Mouse (Mus musculus) liver, embryonic 15.5 days (tissue): ENCODE data around the gene Sec1. TPM values are rescaled to one million over a fixed set of nuclear protein-coding genes. Genes with fewer than 3 reads are reported as not detected.

ENCODE experiments used
- ATAC-seq: fragments of 200-750 bp; cut with Nextera tagmentation; 2 replicates; pipeline ENCODE4 v1.8.0; 2017; ENCODE audit warnings: moderate number of reproducible peaks, mild to moderate bottlenecking, moderate library complexity; ENCODE audit not compliant: insufficient read depth
- H3K27ac ChIP-seq: fragments of 300-500 bp; sonication (generic); replicated peaks from 2 replicates; pipeline ENCODE4 v1.5.1; 2015; ENCODE audit warnings: mild to moderate bottlenecking, inconsistent platforms
- H3K27me3 ChIP-seq: fragments of 300-500 bp; sonication (generic); 2 replicates; pipeline ENCODE4 v1.6.1; 2015; ENCODE audit warnings: mild to moderate bottlenecking, inconsistent platforms
- H3K36me3 ChIP-seq: fragments of 300-500 bp; sonication (generic); replicated peaks from 2 replicates; pipeline ENCODE4 v1.6.1; 2015; ENCODE audit warnings: moderate library complexity, mild to moderate bottlenecking, inconsistent platforms
- H3K4me1 ChIP-seq: fragments of 300-500 bp; sonication (generic); replicated peaks from 2 replicates; pipeline ENCODE4 v1.6.1; 2015; ENCODE audit warnings: inconsistent platforms
- H3K4me2 ChIP-seq: fragments of 300-500 bp; sonication (generic); 2 replicates; pipeline ENCODE4 v1.6.1; 2015; ENCODE audit warnings: moderate library complexity, mild to moderate bottlenecking, inconsistent platforms
- H3K4me3 ChIP-seq: fragments of 300-500 bp; sonication (generic); replicated peaks from 2 replicates; pipeline ENCODE4 v1.5.1; 2015; ENCODE audit warnings: mild to moderate bottlenecking, inconsistent platforms
- H3K9ac ChIP-seq: fragments of 300-500 bp; sonication (generic); 2 replicates; pipeline ENCODE4 v1.6.1; 2015; ENCODE audit warnings: moderate library complexity, mild to moderate bottlenecking, inconsistent platforms
- H3K9me3 ChIP-seq: fragments of 300-500 bp; sonication (generic); replicated peaks from 2 replicates; pipeline ENCODE4 v1.6.1; 2016; ENCODE audit warnings: inconsistent platforms
- WGBS: fragments of 180-500 bp; shearing (Covaris S2); methylation state at CpG from one replicate; pipeline ENCODE4 v1.1.7; 2015; ENCODE audit warnings: mixed read lengths; ENCODE audit not compliant: insufficient replicate concordance; 5-methylcytosine and 5-hydroxymethylcytosine counted together
- polyA plus RNA-seq: library from polyadenylated mRNA; unstranded; fragments of >200 nt; fragmentation: Nextera tagmentation; extraction: Ambion mirVana; gene quantifications from 2 replicates; pipeline ENCODE4 v1.2.1, GENCODE M21; 2015

The Sec1 gene
- polyA plus RNA-seq, 1 experiment from 2014 or later, result 0.06 TPM

- peak overlapping the region; percentile 65; the same call in 1 of the 2 replicates for H3K4me3 ChIP-seq
Observed at GRCm38 (mm10) chr7:45703521-45704033, 9.4 kb upstream of the Sec1 start.

DNA sequence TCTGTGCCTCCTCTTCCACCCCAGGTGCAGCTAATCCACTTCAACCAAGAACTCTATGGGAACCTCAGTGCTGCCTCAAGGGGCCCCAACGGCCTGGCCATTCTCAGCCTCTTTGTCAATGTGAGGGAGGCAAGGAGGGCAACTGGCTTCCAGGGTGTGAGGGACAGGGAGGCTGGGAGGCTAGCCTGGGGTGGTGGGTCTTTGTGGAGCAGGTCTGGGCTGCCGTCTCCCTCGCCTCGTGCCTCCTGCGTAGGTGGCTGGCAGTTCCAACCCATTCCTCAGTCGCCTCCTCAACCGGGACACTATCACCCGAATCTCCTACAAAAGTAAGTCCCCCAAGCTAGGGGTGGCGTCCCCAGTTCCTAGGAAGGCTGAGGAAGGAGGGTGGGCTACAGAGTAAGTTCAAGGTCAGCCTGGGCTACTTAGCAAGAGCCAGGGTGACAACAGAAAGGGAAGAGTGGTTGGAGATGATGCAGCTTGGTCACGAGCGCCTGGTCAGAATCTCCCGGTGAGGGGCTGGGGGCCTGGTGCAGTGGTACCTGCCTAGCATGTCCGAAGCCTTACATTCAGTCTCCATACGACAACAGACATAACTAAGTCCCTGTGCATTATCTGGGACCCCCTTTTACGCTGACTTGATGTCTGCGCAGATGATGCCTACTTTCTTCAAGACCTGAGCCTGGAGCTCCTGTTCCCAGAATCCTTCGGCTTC lies 8.8 kb upstream of the Sec1 start:
- no peak overlapping the region for H3K4me3 ChIP-seq
- peaks cover 54% of the 10 kb centered on the region for H3K4me1 ChIP-seq
- peaks cover 52% of the 10 kb centered on the region for H3K27me3 ChIP-seq
- H3K27ac ChIP-seq, result no peak overlapping the region
- 74% methylated on average over 17 of the region's 17 CpGs for WGBS
- H3K9me3 ChIP-seq, result no peaks in the 10 kb centered on the region
- ATAC-seq, result no peak
- H3K9ac ChIP-seq, result no peak overlapping the region
- no peaks in the 10 kb centered on the region for H3K36me3 ChIP-seq
- H3K4me2 ChIP-seq, result 0 out of 2 replicates have a peak overlapping the region, but pooled peaks have one; percentile 97

More at GRCm38 (mm10) chr7:45703521-45704033, 9.4 kb upstream of the Sec1 start:
- H3K9ac ChIP-seq, result no peak overlapping the region; the same call in 1 of the 2 replicates
- H3K36me3 ChIP-seq, result no peaks in the 10 kb centered on the region
- WGBS, result 56% methylated on average over 12 of the region's 12 CpGs
- ATAC-seq, result no peak
- peaks cover 46% of the 10 kb centered on the region for H3K27me3 ChIP-seq
- peak overlapping the region; percentile 97 for H3K4me2 ChIP-seq
- no peaks in the 10 kb centered on the region for H3K9me3 ChIP-seq
- H3K4me1 ChIP-seq, result peaks cover 60% of the 10 kb centered on the region
- H3K27ac ChIP-seq, result 0 out of 2 replicates have a peak overlapping the region, but pooled peaks have one; percentile 63

DNA sequence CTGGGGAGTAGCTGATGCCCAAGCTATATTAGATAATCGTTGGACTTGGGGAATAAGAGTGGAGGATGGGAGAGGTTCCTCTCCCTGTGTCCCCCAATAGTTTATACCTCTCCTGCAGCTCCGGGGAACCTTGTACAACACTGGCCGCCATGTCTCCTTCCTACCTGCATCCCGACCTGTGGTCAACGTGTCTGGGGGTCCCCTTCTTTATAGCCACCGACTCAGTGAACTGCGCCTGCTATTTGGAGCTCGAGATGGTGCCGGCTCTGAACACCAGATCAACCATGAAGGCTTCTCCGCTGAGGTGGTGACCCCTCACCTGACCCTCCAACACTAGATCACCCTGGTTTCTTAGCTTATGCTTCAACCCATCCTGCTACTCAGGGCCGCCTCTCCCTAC lies 8.1 kb upstream of the Sec1 start:
- Histone ChIP-seq H3K9ac (no peak overlapping the region), H3K4me3 (no peak overlapping the region), H3K27me3 (peaks cover 56% of the 10 kb centered on the region), H3K27ac (no peak overlapping the region), H3K4me2 (no peak overlapping the region), H3K9me3 (no peaks in the 10 kb centered on the region), H3K4me1 (peaks cover 47% of the 10 kb centered on the region), H3K36me3 (no peaks in the 10 kb centered on the region)
- WGBS, result 72% methylated on average over 11 of the region's 11 CpGs
- no peak for ATAC-seq

DNA sequence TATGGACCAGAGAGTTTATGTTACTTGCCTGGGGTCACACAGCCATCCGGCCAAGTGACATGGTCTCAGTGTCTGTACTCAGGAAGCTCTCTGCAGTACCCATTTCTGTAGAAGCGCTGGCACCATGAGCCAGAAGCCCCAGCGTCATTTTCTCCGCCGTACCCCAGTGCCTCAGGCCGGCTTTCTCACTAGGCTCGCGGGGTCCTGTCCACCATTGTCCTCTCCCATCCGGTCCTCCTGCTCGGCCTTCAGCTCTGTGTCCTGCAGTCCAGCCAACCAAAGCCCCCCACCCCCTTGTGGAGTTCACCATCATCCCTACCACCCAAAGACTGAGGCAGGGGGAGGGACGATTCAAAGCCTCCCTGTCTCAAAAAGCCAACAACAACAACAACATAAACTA lies 7.4 kb upstream of the Sec1 start:
- Histone ChIP-seq H3K4me1 (peaks cover 40% of the 10 kb centered on the region), H3K36me3 (no peaks in the 10 kb centered on the region), H3K27ac (no peak overlapping the region), H3K9me3 (no peaks in the 10 kb centered on the region), H3K9ac (no peak overlapping the region), H3K4me3 (no peak overlapping the region), H3K27me3 (peaks cover 56% of the 10 kb centered on the region), H3K4me2 (no peak overlapping the region)
- WGBS, result 70% methylated on average over 11 of the region's 11 CpGs
- no peak for ATAC-seq

DNA sequence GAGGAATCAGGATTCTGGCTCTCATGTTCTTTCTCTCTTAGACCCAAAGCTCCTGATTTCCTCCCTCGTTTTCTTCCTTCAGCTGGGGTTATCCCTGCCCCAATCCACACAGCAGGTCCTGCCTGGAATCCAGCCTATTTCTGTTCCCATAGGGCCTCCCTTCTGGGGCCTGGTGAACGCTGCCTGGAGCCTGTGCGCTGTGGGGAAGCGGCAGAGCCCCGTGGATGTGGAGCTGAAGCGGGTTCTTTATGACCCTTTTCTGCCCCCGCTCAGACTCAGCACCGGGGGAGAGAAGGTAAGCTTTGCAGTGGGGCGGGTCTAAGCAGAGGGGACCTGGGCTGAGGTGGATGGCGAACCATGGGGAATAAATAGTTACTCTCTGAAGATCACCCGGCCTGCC lies 6.9 kb upstream of the Sec1 start:
- Histone ChIP-seq H3K9me3 (no peaks in the 10 kb centered on the region), H3K36me3 (no peaks in the 10 kb centered on the region), H3K27ac (no peak overlapping the region), H3K4me2 (no peak overlapping the region), H3K4me1 (peaks cover 35% of the 10 kb centered on the region), H3K27me3 (peaks cover 56% of the 10 kb centered on the region), H3K9ac (no peak overlapping the region), H3K4me3 (no peak overlapping the region)
- WGBS, result 36% methylated on average over 11 of the region's 11 CpGs
- no peak for ATAC-seq

GRCm38 (mm10) chr7:45700301-45701015 lies 6.3 kb upstream of the Sec1 start:
- no peak for ATAC-seq
- Histone ChIP-seq H3K27me3 (peaks cover 56% of the 10 kb centered on the region), H3K9ac (no peak overlapping the region), H3K9me3 (no peaks in the 10 kb centered on the region), H3K4me1 (peaks cover 29% of the 10 kb centered on the region), H3K36me3 (no peaks in the 10 kb centered on the region), H3K27ac (no peak overlapping the region), H3K4me2 (peak overlapping the region; percentile 30; the same call in 1 of the 2 replicates), H3K4me3 (0 out of 2 replicates have a peak overlapping the region, but pooled peaks have one; percentile 5)
- WGBS, result 1% methylated on average over 20 of the region's 20 CpGs

DNA sequence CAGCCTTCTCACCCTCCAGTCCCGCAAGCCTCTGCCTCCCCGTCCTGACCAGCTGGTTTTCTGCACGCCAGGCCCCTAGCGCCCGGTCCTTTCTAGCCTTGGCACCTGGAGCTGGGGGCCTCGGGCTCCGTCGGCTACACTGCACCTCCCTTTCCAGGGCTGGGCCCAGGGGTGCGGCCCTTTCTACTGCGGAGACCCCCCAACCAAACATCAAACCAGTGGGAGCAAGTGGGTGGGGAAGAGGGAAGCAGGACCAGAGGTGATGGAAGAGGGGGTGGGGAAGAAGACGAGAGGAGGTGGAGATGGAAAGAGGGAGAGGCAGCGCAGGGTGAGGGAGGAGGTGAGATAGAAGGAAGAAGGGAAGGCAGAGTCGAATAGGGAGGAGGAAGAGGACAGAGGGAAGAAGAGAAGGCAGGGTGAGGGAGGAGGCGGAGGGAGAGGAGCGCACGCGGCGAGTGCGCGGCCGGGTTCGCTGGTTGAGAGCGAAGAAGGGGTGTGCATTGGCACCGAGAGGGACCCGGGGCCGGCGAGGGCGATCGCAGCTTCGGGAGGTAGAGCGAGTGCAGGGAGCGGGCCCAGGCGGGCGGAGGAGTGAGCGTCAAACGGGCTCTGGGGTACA lies 5.4 kb upstream of the Sec1 start, which contains the start of gene Car11:
Gene Car11 (plus strand): TSS at position 321 of the 619 bp plus-strand sequence.
- Histone ChIP-seq H3K27me3 (peaks cover 56% of the 10 kb centered on the region), H3K36me3 (no peaks in the 10 kb centered on the region), H3K4me1 (peaks cover 21% of the 10 kb centered on the region), H3K4me3 (0 out of 2 replicates have a peak within 1 kb of the TSS, but pooled peaks have one; percentile 5), H3K4me2 (peak within 1 kb of the TSS; percentile 35; the same call in 1 of the 2 replicates), H3K9me3 (no peaks in the 10 kb centered on the region), H3K9ac (no peak within 1 kb of the TSS), H3K27ac (no peak within 1 kb of the TSS)
- no peak for ATAC-seq
- WGBS, result 6% methylated on average over 36 of the region's 36 CpGs

GRCm38 (mm10) chr7:45697894-45698293 lies 3.7 kb upstream of the Sec1 start:
- peaks cover 51% of the 10 kb centered on the region for H3K27me3 ChIP-seq
- WGBS, result 62% methylated on average over 7 of the region's 7 CpGs
- H3K36me3 ChIP-seq, result no peaks in the 10 kb centered on the region
- H3K9ac ChIP-seq, result no peak overlapping the region
- no peaks in the 10 kb centered on the region for H3K9me3 ChIP-seq
- no peak for ATAC-seq
- H3K4me1 ChIP-seq, result peaks cover 8% of the 10 kb centered on the region; the same call in 1 of the 2 replicates
- no peak overlapping the region for H3K27ac ChIP-seq
- H3K4me3 ChIP-seq, result no peak overlapping the region
- no peak overlapping the region for H3K4me2 ChIP-seq

GRCm38 (mm10) chr7:45695098-45695497 lies 896 bp upstream of the Sec1 start:
- Histone ChIP-seq H3K4me2 (no peak overlapping the region), H3K9me3 (no peaks in the 10 kb centered on the region), H3K27ac (no peak overlapping the region), H3K9ac (no peak overlapping the region), H3K4me1 (peaks cover 4% of the 10 kb centered on the region; the same call in 1 of the 2 replicates), H3K36me3 (no peaks in the 10 kb centered on the region), H3K27me3 (peaks cover 29% of the 10 kb centered on the region), H3K4me3 (no peak overlapping the region)
- ATAC-seq, result no peak
- WGBS, result 25% methylated on average over 6 of the region's 6 CpGs

DNA sequence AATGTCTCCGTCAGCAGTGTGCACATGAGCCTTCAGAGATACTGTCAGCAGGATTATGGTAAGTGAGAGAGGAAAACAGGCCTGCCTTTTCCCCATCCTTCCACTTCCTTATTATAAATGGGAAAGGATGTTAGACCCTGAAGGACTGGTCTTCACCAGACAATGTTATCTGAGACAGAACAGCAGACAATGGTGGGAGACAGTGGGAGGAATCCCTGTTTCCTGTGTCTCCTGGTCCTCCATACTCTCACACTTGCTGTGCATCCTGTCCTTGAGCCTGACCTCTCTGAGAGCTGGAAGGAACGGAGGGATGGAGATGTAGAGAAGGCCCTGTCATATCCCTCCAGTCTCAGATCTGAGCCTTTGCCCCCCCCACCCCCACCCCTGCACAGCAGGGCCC lies 1.8 kb downstream of the Sec1 start:
- WGBS, result 55% methylated on average over 2 of the region's 2 CpGs
- H3K4me3 ChIP-seq, result no peak overlapping the region
- peaks cover 10% of the 10 kb centered on the region; the same call in 1 of the 2 replicates for H3K27me3 ChIP-seq
- no peak overlapping the region for H3K9ac ChIP-seq
- no peaks in the 10 kb centered on the region for H3K4me1 ChIP-seq
- H3K36me3 ChIP-seq, result no peaks in the 10 kb centered on the region
- H3K9me3 ChIP-seq, result no peaks in the 10 kb centered on the region
- H3K4me2 ChIP-seq, result no peak overlapping the region
- H3K27ac ChIP-seq, result no peak overlapping the region
- peak; percentile 51 for ATAC-seq

DNA sequence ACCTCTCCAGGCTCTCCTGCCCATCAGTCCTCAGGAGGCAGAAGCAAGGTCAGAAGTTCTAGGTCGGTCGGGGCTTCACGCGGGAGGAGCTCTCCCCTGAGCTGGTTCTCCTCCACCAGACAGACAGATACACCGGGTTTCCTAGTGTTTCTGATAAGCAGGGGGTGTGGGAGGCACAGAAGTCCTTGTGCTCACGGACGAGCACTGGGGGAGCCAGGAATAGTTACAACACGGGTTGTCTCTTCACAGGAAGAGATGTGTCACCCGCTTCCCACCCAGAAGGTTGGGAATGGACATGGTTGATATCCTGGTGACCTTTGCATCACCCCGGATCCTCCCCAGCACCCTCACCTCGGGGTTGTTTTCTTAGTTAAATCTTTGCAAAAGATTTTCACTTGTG lies 4.4 kb downstream of the Sec1 start:
- WGBS, result 36% methylated on average over 11 of the region's 11 CpGs
- no peaks in the 10 kb centered on the region for H3K36me3 ChIP-seq
- peaks cover 10% of the 10 kb centered on the region; the same call in 1 of the 2 replicates for H3K27me3 ChIP-seq
- H3K4me1 ChIP-seq, result no peaks in the 10 kb centered on the region
- no peak overlapping the region for H3K27ac ChIP-seq
- H3K9ac ChIP-seq, result no peak overlapping the region
- H3K9me3 ChIP-seq, result no peaks in the 10 kb centered on the region
- H3K4me3 ChIP-seq, result no peak overlapping the region
- ATAC-seq, result no peak
- no peak overlapping the region for H3K4me2 ChIP-seq
